Mouse (Mus musculus) liver, embryonic 13.5 days (tissue): ENCODE data around the gene Jpt1. TPM values are rescaled to one million over a fixed set of nuclear protein-coding genes. Genes with fewer than 3 reads are reported as not detected.
"Not testable (repeated sequence)": the region's sequence is repeated elsewhere in the genome, so short reads cannot be mapped to it uniquely, and the experiment has no call there.

ENCODE experiments used
- ATAC-seq: fragments of 200-750 bp; cut with Nextera tagmentation; 2 replicates; pipeline ENCODE4 v1.8.0; 2017; ENCODE audit warnings: low read depth, mild to moderate bottlenecking, moderate number of reproducible peaks, moderate library complexity
- DNase-seq: peaks from one replicate; pipeline ENCODE4 v3.0.0; 2022
- H3K27ac ChIP-seq: fragments of 300-500 bp; sonication (generic); 2 replicates; pipeline ENCODE4 v1.5.1; 2015; ENCODE audit warnings: moderate library complexity, mild to moderate bottlenecking, inconsistent platforms
- H3K27me3 ChIP-seq: fragments of 300-500 bp; sonication (generic); 2 replicates; pipeline ENCODE4 v1.6.1; 2015; ENCODE audit warnings: mild to moderate bottlenecking, inconsistent platforms
- H3K36me3 ChIP-seq: fragments of 300-500 bp; sonication (generic); 2 replicates; pipeline ENCODE4 v1.6.1; 2015; ENCODE audit warnings: mild to moderate bottlenecking, inconsistent platforms
- H3K4me1 ChIP-seq: fragments of 300-500 bp; sonication (generic); replicated peaks from 2 replicates; pipeline ENCODE4 v1.6.1; 2015; ENCODE audit warnings: inconsistent platforms
- H3K4me2 ChIP-seq: fragments of 300-500 bp; sonication (generic); 2 replicates; pipeline ENCODE4 v1.6.1; 2015; ENCODE audit warnings: inconsistent platforms, mild to moderate bottlenecking, moderate library complexity
- H3K4me3 ChIP-seq: fragments of 300-500 bp; sonication (generic); replicated peaks from 2 replicates; pipeline ENCODE4 v1.5.1; 2015; ENCODE audit warnings: mild to moderate bottlenecking, inconsistent platforms
- H3K9ac ChIP-seq: fragments of 300-500 bp; sonication (generic); 2 replicates; pipeline ENCODE4 v1.6.1; 2015; ENCODE audit warnings: mild to moderate bottlenecking, inconsistent platforms
- H3K9me3 ChIP-seq: fragments of 300-500 bp; sonication (generic); replicated peaks from 2 replicates; pipeline ENCODE4 v1.6.1; 2016; ENCODE audit warnings: inconsistent platforms
- WGBS: fragments of 180-500 bp; shearing (Covaris S2); methylation state at CpG from one replicate; pipeline ENCODE4 v1.1.7; 2015; ENCODE audit not compliant: insufficient replicate concordance; 5-methylcytosine and 5-hydroxymethylcytosine counted together
- polyA plus RNA-seq: library from polyadenylated mRNA; unstranded; fragments of >200 nt; fragmentation: Nextera tagmentation; extraction: Ambion mirVana; gene quantifications from 2 replicates; pipeline ENCODE4 v1.2.1, GENCODE M21; 2015

Gene Jpt1
- polyA plus RNA-seq, 1 experiment from 2014 or later: 292 TPM

DNA sequence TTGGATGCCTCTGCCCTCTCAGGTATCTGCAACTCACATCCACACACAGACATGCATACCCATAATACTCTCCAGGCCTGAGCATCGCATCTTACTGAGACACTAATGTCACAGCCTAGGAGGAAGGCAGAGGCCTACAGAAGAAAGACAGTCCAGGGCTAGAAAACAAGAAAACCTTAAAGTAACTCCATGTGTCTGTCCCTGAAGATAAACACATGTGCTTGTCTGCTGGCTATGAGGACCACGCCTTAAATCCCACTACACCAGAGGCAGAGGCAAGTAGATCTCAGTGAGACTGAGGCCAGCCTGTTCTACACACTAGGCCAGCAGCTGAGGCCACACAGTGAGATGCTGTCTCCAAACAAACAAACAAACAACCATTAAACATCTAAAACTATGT, 3.1 kb downstream of the Jpt1 start:
- Histone ChIP-seq H3K9me3 (no peaks in the 10 kb centered on the region), H3K36me3 (peaks cover 3% of the 10 kb centered on the region), H3K4me2 (peak overlapping the region; percentile 94), H3K4me3 (peak overlapping the region; percentile 99), H3K27me3 (no peaks in the 10 kb centered on the region), H3K27ac (peak overlapping the region; percentile 97), H3K4me1 (peaks cover 76% of the 10 kb centered on the region), H3K9ac (peak overlapping the region; percentile 99)
- ATAC-seq (peak; percentile 66), DNase-seq (peak; percentile 64)
- 17% methylated on average over 2 of the region's 2 CpGs for WGBS

DNA sequence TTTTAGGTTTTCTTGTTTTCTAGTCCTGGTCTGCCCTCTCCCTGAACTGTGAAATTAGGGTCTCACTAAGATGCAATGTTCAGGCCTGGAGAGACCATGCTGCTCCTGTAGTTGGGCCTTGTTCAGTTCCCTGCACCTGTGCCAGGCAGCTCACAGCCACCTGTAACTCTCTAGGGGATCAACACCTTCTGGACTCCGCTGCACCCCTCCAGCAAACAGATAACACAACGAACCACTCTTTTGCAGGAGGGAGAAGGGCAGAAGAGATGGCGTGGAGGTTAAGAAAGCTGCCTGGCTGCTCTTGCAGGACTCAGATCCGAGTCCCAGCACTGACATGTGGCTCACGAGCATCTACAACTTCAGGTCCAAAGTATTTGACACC, 3.7 kb downstream of the Jpt1 start:
- H3K27ac ChIP-seq: peak overlapping the region; percentile 97
- H3K36me3 ChIP-seq: peaks cover 3% of the 10 kb centered on the region
- H3K4me3 ChIP-seq: peak overlapping the region; percentile 99
- H3K4me1 ChIP-seq: peaks cover 83% of the 10 kb centered on the region
- H3K27me3 ChIP-seq: no peaks in the 10 kb centered on the region
- no peaks in the 10 kb centered on the region for H3K9me3 ChIP-seq
- 15% methylated on average over 5 of the region's 5 CpGs for WGBS
- DNase-seq (no peak), ATAC-seq (no peak)
- peak overlapping the region; percentile 94 for H3K4me2 ChIP-seq
- peak overlapping the region; percentile 99 for H3K9ac ChIP-seq

DNA sequence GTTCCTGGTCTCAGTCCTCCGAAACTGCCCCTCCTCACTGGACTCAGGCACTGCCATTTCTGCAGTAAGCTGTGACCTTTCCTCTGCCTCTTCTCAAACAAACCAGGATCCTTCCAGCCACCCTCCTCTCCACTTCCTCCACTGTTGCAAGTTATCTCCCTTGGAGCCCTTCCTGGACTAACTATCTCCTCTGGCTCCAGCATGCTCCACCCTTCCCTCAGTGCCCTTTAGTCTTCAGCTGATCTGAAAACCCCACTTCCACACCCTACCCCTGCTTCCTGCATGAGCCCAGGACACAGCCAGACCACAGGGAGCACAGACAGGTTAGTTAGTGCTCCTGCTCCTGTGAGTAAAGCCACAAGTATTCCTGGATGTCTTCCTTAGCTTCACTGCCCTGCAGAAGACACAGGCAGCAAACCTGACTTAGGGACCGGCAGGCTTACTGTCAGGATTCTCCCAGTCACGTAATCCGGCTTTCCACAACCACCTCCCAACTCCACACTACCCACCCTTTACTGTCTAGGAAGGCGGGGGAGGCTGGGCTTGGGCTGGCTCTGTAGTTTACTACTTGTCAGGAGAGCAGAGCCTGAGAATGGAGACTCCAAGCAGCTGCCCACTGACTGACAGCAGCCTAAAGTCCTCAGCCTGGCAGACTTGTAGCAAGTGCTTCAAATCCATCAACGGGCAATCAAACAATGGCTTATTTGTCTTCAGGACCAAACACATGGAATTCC, 4.2 kb downstream of the Jpt1 start:
- peak overlapping the region; percentile 94 for H3K4me2 ChIP-seq
- no peaks in the 10 kb centered on the region for H3K9me3 ChIP-seq
- DNase-seq: peak; percentile 41
- H3K36me3 ChIP-seq: peaks cover 7% of the 10 kb centered on the region
- peak overlapping the region; percentile 97 for H3K27ac ChIP-seq
- peak overlapping the region; percentile 99 for H3K4me3 ChIP-seq
- 36% methylated on average over 6 of the region's 6 CpGs for WGBS
- peak overlapping the region; percentile 99 for H3K9ac ChIP-seq
- peak; percentile 59 for ATAC-seq
- peaks cover 84% of the 10 kb centered on the region for H3K4me1 ChIP-seq
- no peaks in the 10 kb centered on the region for H3K27me3 ChIP-seq

- WGBS: 42% methylated on average over 2 of the region's 2 CpGs
- Histone ChIP-seq H3K27me3 (no peaks in the 10 kb centered on the region), H3K9ac (peak overlapping the region; percentile 64), H3K36me3 (peaks cover 24% of the 10 kb centered on the region), H3K9me3 (no peaks in the 10 kb centered on the region), H3K4me3 (no peak overlapping the region), H3K4me2 (peak overlapping the region; percentile 61), H3K4me1 (peaks cover 89% of the 10 kb centered on the region), H3K27ac (peak overlapping the region; percentile 94)
- ATAC-seq (no peak), DNase-seq (no peak)
These were observed 6.1 kb downstream of the Jpt1 start for GRCm38 (mm10) chr11:115508061-115508460.

GRCm38 (mm10) chr11:115506586-115506985, 7.6 kb downstream of the Jpt1 start:
- Histone ChIP-seq H3K27me3 (no peaks in the 10 kb centered on the region), H3K4me2 (peak overlapping the region; percentile 61), H3K36me3 (peaks cover 38% of the 10 kb centered on the region), H3K4me1 (peaks cover 74% of the 10 kb centered on the region), H3K4me3 (peak overlapping the region; percentile 20), H3K27ac (peak overlapping the region; percentile 94), H3K9me3 (no peaks in the 10 kb centered on the region), H3K9ac (peak overlapping the region; percentile 64)
- DNase-seq: peak; percentile 52
- peak; percentile 80 for ATAC-seq
- WGBS: 16% methylated on average over 3 of the region's 3 CpGs

DNA sequence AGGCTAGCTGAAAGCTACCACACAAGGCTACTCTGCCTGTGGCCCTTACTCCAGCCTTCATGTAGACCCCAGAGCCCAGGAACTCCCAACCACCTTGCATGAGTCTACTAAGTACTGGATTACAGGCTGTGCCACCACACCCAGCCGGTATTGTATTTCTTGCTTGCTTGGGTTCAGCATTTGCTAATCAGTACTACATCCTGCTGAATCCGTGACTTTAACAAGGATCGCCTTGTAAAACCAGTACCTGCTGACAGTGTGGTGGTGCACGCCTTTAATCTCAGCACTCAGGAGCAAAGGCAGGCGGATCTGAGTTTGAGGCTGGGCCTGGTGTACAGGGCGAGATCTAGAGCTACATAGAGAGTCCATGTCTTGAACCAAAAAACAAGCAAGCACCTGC, 11.6 kb downstream of the Jpt1 start:
- Histone ChIP-seq H3K4me3 (no peak overlapping the region), H3K9me3 (no peaks in the 10 kb centered on the region), H3K4me1 (peaks cover 35% of the 10 kb centered on the region), H3K4me2 (no peak overlapping the region), H3K9ac (no peak overlapping the region), H3K27ac (no peak overlapping the region), H3K27me3 (no peaks in the 10 kb centered on the region), H3K36me3 (peaks cover 74% of the 10 kb centered on the region)
- DNase-seq: no peak
- no peak for ATAC-seq
- 87% methylated on average over 6 of the region's 6 CpGs for WGBS

GRCm38 (mm10) chr11:115496559-115496958, 17.6 kb downstream of the Jpt1 start:
- H3K9ac ChIP-seq, H3K4me3 ChIP-seq, H3K9me3 ChIP-seq, ATAC-seq, H3K27me3 ChIP-seq, DNase-seq, H3K27ac ChIP-seq, H3K4me2 ChIP-seq: not testable (repeated sequence)
- WGBS: 79% methylated on average over 9 of the region's 9 CpGs
- H3K4me1 ChIP-seq: peaks cover 18% of the 10 kb centered on the region
- H3K36me3 ChIP-seq: peaks cover 49% of the 10 kb centered on the region

GRCm38 (mm10) chr11:115492387-115492786, 21.8 kb downstream of the Jpt1 start:
- WGBS: 22% methylated on average over 6 of the region's 6 CpGs
- peak overlapping the region; percentile 81 for H3K4me3 ChIP-seq
- no peaks in the 10 kb centered on the region for H3K9me3 ChIP-seq
- ATAC-seq: no peak
- peak overlapping the region; percentile 84 for H3K9ac ChIP-seq
- H3K27me3 ChIP-seq: no peaks in the 10 kb centered on the region
- no peak for DNase-seq
- peaks cover 24% of the 10 kb centered on the region for H3K36me3 ChIP-seq
- H3K27ac ChIP-seq: peak overlapping the region; percentile 88
- peaks cover 31% of the 10 kb centered on the region for H3K4me1 ChIP-seq
- H3K4me2 ChIP-seq: peak overlapping the region; percentile 89

- peak; percentile 77 for DNase-seq
- H3K36me3 ChIP-seq: peaks cover 17% of the 10 kb centered on the region; the same call in 1 of the 2 replicates
- peak within 1 kb of the TSS; percentile 81 for H3K4me3 ChIP-seq
These were observed 22.7 kb downstream of the Jpt1 start, which contains the start of gene Nt5c for GRCm38 (mm10) chr11:115491356-115492083. Gene Nt5c (minus strand): TSS chr11:115491862.

GRCm38 (mm10) chr11:115490441-115491355, 23.5 kb downstream of the Jpt1 start:
- H3K4me2 ChIP-seq: peak overlapping the region; percentile 89
- no peak for DNase-seq
- 24% methylated on average over 25 of the region's 25 CpGs for WGBS
- peak overlapping the region; percentile 84 for H3K9ac ChIP-seq
- H3K4me1 ChIP-seq: peaks cover 31% of the 10 kb centered on the region
- peak; percentile 39 for ATAC-seq
- no peaks in the 10 kb centered on the region for H3K9me3 ChIP-seq
- H3K36me3 ChIP-seq: peaks cover 15% of the 10 kb centered on the region; the same call in 1 of the 2 replicates
- H3K27ac ChIP-seq: peak overlapping the region; percentile 88
- H3K4me3 ChIP-seq: peak overlapping the region; percentile 81
- no peaks in the 10 kb centered on the region for H3K27me3 ChIP-seq

More at GRCm38 (mm10) chr11:115491356-115492083, 22.7 kb downstream of the Jpt1 start, which contains the start of gene Nt5c:
- peak within 1 kb of the TSS; percentile 88 for H3K27ac ChIP-seq
- peak within 1 kb of the TSS; percentile 84 for H3K9ac ChIP-seq
- H3K27me3 ChIP-seq: no peaks in the 10 kb centered on the region
- H3K4me1 ChIP-seq: peaks cover 31% of the 10 kb centered on the region
- H3K4me2 ChIP-seq: peak within 1 kb of the TSS; percentile 89
- WGBS: under 1% methylated on average over 43 of the region's 43 CpGs
- peak; percentile 94 for ATAC-seq
- no peaks in the 10 kb centered on the region for H3K9me3 ChIP-seq
